Mouse (Mus musculus) liver, adult 2 months (tissue): ENCODE measurements around the gene Glis2.

Source experiments
- CTCF ChIP-seq: fragments of 200-500 bp; IDR thresholded peaks from 2 replicates; pipeline ENCODE4 v1.5.1; 2011; ENCODE audit warnings: low read depth, low read length, control low read depth
- POLR2A ChIP-seq: fragments of 200-500 bp; IDR thresholded peaks from 2 replicates; pipeline ENCODE4 v1.6.1; 2011; ENCODE audit warnings: low read length, control low read depth; ENCODE audit not compliant: insufficient read depth; ENCODE audit errors: extremely low read depth

DNA sequence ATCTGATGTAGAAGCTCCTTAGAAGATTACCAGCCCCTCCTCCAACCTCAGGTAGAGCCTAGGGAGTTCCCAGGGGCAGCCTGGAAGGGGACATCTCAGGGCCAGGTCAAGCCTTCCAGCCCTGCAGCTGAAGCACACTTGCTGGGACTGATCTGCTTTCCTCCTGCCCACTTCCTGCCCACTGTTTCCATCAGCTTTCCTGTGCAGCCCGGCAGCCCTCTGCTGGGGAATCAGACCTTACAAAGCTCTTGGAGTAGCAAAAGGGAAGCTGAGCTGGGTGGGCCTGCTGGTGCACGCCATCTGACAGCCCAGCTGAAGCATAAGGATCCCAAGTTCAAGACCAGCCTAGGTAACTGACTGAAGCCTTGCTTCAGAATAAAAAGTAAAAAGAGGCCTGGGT, 17.6 kb upstream of the Glis2 start:
- TF ChIP-seq CTCF (no peak), POLR2A (no peak)
